ENCODE assay signal across 8 mouse cellular contexts in the genomic region with DNA sequence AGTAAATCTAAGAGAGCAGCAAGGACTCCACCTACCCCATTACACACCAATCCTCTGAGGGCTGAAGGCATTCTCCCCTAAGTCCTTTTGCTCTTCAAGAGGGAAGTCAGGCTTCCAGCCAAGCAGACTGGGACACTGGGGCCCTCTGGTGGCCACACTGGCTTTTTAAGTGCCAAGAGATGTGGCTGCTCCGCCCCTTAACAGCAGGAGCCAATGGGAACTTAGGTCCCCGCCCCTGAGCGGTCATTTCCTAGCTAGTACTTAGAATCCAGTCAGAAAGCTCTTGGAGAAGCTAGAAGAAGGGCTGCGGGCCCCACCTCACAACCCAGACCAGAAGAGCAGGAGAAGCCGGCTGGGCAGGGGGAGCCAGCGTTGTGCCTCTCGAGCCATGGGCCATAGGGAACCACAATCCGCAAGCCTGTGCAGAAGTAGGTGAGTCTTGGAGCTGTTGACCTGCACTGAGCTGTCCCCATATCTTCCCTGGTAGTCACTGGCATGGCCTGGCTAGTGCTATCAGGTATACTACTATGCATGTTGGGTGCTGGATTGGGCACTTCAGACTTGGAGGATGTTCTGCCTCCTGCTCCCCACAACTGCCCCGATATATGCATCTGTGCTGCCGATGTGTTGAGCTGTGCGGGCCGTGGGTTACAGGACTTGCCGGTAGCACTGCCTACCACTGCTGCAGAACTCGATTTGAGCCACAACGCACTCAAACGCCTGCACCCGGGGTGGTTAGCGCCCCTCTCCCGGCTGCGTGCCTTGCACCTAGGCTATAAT. TPM values are rescaled to one million over a fixed set of nuclear protein-coding genes. Genes with fewer than 3 reads are reported as not detected.
DNase-seq lines count a peak whose midpoint lies in the region; ATAC-seq lines count a peak whose summit lies in the region.

TSS of gene Amigo3 (plus strand) at position 275 of the 780 bp plus-strand sequence.

- H3K4me2 ChIP-seq in heart, embryonic 14.5 days (ENCODE audit: low read length), result peak within 1 kb of the TSS; percentile 58
- peak within 1 kb of the TSS; percentile 46; the same call in 1 of the 2 replicates for H3K4me2 ChIP-seq in liver, embryonic 13.5 days
- H3K4me2 ChIP-seq in stomach, embryonic 16.5 days (ENCODE audit: low read depth, low read length), result peak within 1 kb of the TSS; percentile 53

- peaks cover 11 to 18% of the 10 kb centered on the region in 2 experiments for H3K4me1 ChIP-seq in heart, embryonic 14.5 days (ENCODE audit: control insufficient read depth in 2 of 2, insufficient read depth in 2 of 2, low read length in 2 of 2)
- peaks cover 59% of the 10 kb centered on the region for H3K4me1 ChIP-seq in liver, embryonic 13.5 days (replicated peaks)
- H3K4me1 ChIP-seq in stomach, embryonic 16.5 days (ENCODE audit: control insufficient read depth, insufficient read depth, low read length), result peaks cover 26% of the 10 kb centered on the region

- H3K36me3 ChIP-seq in heart, embryonic 14.5 days (ENCODE audit: control insufficient read depth, insufficient read depth, low read length), result peaks cover 68% of the 10 kb centered on the region
- H3K36me3 ChIP-seq in liver, embryonic 13.5 days, result peaks cover 77% of the 10 kb centered on the region
- 0 out of 2 replicates have a peak, but pooled peaks cover 15% of the 10 kb centered on the region for H3K36me3 ChIP-seq in stomach, embryonic 16.5 days (ENCODE audit: control insufficient read depth, insufficient read depth, low read length)

- DNase-seq in c-Kit-negative CD71-positive TER-119-positive erythroid progenitor cells, embryonic 14.5 days (ENCODE audit: low read depth, low spot score), result peak; percentile 93
- DNase-seq in fibroblast of lung, adult 2 months (ENCODE audit: low read depth), result peak; percentile 93
- DNase-seq in kidney, postnatal 14 days, result peak; percentile 98
- DNase-seq in liver, embryonic 13.5 days, result peak; percentile 92
- DNase-seq in neural tube, embryonic 10.5 days (ENCODE audit: extremely low spot score, low spot score), result peak; percentile 93

- peak within 1 kb of the TSS; percentile 31 to 58; a peak in 3 of 4 replicates for H3K27ac ChIP-seq in heart, embryonic 14.5 days (replicated peaks in 1 of 2; ENCODE audit: control insufficient read depth in 1 of 2, insufficient read depth in 1 of 2, low read depth in 2 of 2, low read length in 2 of 2)
- peak within 1 kb of the TSS; percentile 63 for H3K27ac ChIP-seq in liver, embryonic 13.5 days
- H3K27ac ChIP-seq in stomach, embryonic 16.5 days (ENCODE audit: low read length), result peak within 1 kb of the TSS; percentile 67

- no peaks in the 10 kb centered on the region for H3K9me3 ChIP-seq in heart, embryonic 14.5 days (ENCODE audit: control insufficient read depth, low read length)
- H3K9me3 ChIP-seq in liver, embryonic 13.5 days (replicated peaks), result no peaks in the 10 kb centered on the region
- no peaks in the 10 kb centered on the region for H3K9me3 ChIP-seq in stomach, embryonic 16.5 days (replicated peaks; ENCODE audit: control insufficient read depth, low read length)

- ATAC-seq in CD4-positive, CD25-positive, alpha-beta regulatory T cell, adult 4 months, result peak; percentile 78
- peak; percentile 47; the same call in 1 of the 2 replicates for ATAC-seq in heart, embryonic 14.5 days (ENCODE audit: insufficient number of reproducible peaks, insufficient read depth, low FRiP score, low read depth)
- peak; percentile 30 for ATAC-seq in liver, embryonic 13.5 days (ENCODE audit: low read depth)
- ATAC-seq in stomach, embryonic 16.5 days (ENCODE audit: insufficient read depth, low FRiP score), result peak; percentile 69

- peak within 1 kb of the TSS; percentile 8 to 22; a peak in 2 of 4 replicates for H3K4me3 ChIP-seq in heart, embryonic 14.5 days (ENCODE audit: control insufficient read depth in 1 of 2, insufficient read depth in 1 of 2, low read depth in 1 of 2, low read length in 2 of 2)
- H3K4me3 ChIP-seq in liver, embryonic 13.5 days (replicated peaks), result 0 out of 2 replicates have a peak within 1 kb of the TSS, but pooled peaks have one; percentile 7
- H3K4me3 ChIP-seq in stomach, embryonic 16.5 days (replicated peaks; ENCODE audit: low read length), result peak within 1 kb of the TSS; percentile 19; the same call in 1 of the 2 replicates

- WGBS in heart, embryonic 14.5 days, result 48% methylated on average over 20 of the region's 20 CpGs
- WGBS in liver, embryonic 13.5 days (ENCODE audit: insufficient replicate concordance), result 55% methylated on average over 20 of the region's 20 CpGs
- WGBS in stomach, embryonic 16.5 days, result 51% methylated on average over 20 of the region's 20 CpGs

- no peaks in the 10 kb centered on the region for H3K27me3 ChIP-seq in heart, embryonic 14.5 days (ENCODE audit: control insufficient read depth, insufficient read depth, low read length)
- no peaks in the 10 kb centered on the region for H3K27me3 ChIP-seq in liver, embryonic 13.5 days
- H3K27me3 ChIP-seq in stomach, embryonic 16.5 days (ENCODE audit: control insufficient read depth, insufficient read depth, low read length), result no peaks in the 10 kb centered on the region

- peak within 1 kb of the TSS; percentile 50; the same call in 1 of the 2 replicates for H3K9ac ChIP-seq in heart, embryonic 14.5 days (ENCODE audit: low read length)
- peak within 1 kb of the TSS; percentile 51; the same call in 1 of the 2 replicates for H3K9ac ChIP-seq in liver, embryonic 13.5 days
- peak within 1 kb of the TSS; percentile 60 for H3K9ac ChIP-seq in stomach, embryonic 16.5 days (ENCODE audit: low read length)

RNA-seq across cellular contexts. Expression of gene Amigo3, which starts in this region (rescaled TPM):
- polyA plus RNA-seq in CD4-positive, CD25-positive, alpha-beta regulatory T cell, adult 4 months (2017; shearing (Covaris generic)), result 1 to 10 TPM; 2.0 to 2.8 TPM
- 2.0 and 2.1 TPM in 2 replicates for polyA plus RNA-seq in heart, embryonic 14.5 days (2014; fragmentation: Nextera tagmentation; extraction: Ambion mirVana)
- polyA plus RNA-seq in liver, embryonic 13.5 days (2015; fragmentation: Nextera tagmentation; extraction: Ambion mirVana), result 1.2 and 1.4 TPM in 2 replicates
- 3.9 and 4.5 TPM in 2 replicates for polyA plus RNA-seq in stomach, embryonic 16.5 days (2015; fragmentation: Nextera tagmentation; extraction: Ambion mirVana)

Comparison
In these comparisons a context has a peak if more than half of its experiments do, and no peak if none do; other contexts are left out.
1. Peak in every context shown above with its lines: DNase-seq, ATAC-seq, H3K4me3 ChIP-seq and H3K27ac ChIP-seq.